Mouse (Mus musculus): ENCODE data around the gene Zdhhc14. TPM values are rescaled to one million over a fixed set of nuclear protein-coding genes. Genes with fewer than 3 reads are reported as not detected.

The Zdhhc14 gene
- 1.4 and 1.6 TPM in 2 replicates for polyA plus RNA-seq (2012; rRNA removed)

DNA sequence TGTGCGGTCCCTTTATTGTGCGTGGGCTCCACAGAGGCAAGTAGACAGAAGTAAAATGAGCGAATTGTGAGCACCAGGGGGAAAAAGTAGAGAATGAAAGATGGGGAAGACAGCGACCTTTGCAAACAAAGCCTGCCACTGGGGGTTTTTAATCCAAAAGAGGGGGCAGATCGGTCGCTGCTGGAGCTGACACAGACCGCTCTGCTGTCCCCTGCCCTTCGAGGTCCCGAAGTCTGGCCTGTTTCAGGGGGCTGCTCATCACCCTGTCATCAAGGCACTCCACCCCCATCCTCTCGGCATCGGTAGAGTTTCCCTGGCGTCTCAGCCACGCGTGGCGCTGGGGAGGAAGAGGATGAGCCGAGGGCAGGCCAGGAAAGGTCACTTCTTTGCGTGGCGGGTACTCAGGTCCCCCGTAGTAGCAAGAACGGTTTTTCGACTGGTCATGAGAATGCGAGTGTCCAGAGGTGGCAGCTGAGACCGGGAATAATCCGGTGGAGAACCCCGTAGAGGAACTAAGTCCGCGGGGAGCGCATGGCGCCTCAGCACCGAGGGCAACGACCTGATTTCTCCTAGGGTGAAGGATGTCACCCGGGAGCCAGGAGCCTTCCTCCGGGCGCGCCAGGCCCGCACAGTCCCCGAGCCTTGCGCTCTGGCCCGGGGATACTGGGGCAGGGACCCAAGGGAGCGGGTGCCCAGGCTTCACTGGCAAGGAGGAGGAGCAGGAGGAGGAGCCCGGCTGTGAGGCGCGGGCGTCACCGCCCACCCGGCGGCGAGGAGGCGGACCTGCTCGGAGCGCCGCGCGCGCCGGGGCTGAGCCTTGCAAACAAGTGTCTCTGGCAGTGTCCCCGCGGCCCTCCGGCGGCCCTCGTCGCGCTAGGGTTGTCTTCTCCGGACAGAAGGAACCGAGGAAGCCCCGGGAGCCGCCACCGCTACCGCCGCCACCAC lies at the start of gene Zdhhc14:
Zdhhc14 (plus strand) TSS at position 757 of the 945 bp plus-strand sequence.

Other genes with a start within 250 kb of the Zdhhc14 start
- gene Ldhal6b, start 73.8 kb upstream of the Zdhhc14 start, polyA plus RNA-seq (2012; rRNA removed), result 0.13 and 0.16 TPM in 2 replicates
- gene Tmem242, start 52.3 kb upstream of the Zdhhc14 start, polyA plus RNA-seq (2012; rRNA removed), result 13.1 and 14.8 TPM in 2 replicates

All from liver, embryonic 18 days (tissue).